Mouse (Mus musculus) embryo, embryonic 11.5 days (tissue): ENCODE data around the gene Ebf1.
A peak's percentile ranks its signal among the peaks of the same experiment; 100 is the strongest.

ENCODE experiments used
- DNase-seq: peaks from one replicate; pipeline ENCODE4 v3.0.0-alpha.2; 2012; ENCODE audit warnings: low read depth, low spot score

Gene Ebf1

GRCm38 (mm10) chr11:44949140-44949539, 332.0 kb downstream of the Ebf1 start:
- DNase-seq = no peak

- DNase-seq = no peak
These were observed 333.2 kb downstream of the Ebf1 start for GRCm38 (mm10) chr11:44950319-44950718.

GRCm38 (mm10) chr11:44951506-44951905, 334.4 kb downstream of the Ebf1 start:
- no peak for DNase-seq

GRCm38 (mm10) chr11:44953337-44953736, 336.2 kb downstream of the Ebf1 start:
- DNase-seq = no peak

- no peak for DNase-seq
These were observed 336.7 kb downstream of the Ebf1 start for GRCm38 (mm10) chr11:44953863-44954262.

- DNase-seq = no peak
These were observed 337.2 kb downstream of the Ebf1 start for GRCm38 (mm10) chr11:44954362-44954761.

- DNase-seq = no peak
These were observed 345.8 kb downstream of the Ebf1 start for GRCm38 (mm10) chr11:44962746-44963440.

- DNase-seq = no peak
These were observed 351.9 kb downstream of the Ebf1 start for GRCm38 (mm10) chr11:44969011-44969410.

- no peak for DNase-seq
These were observed 357.2 kb downstream of the Ebf1 start for GRCm38 (mm10) chr11:44974271-44974670.

GRCm38 (mm10) chr11:44975151-44975550, 358.0 kb downstream of the Ebf1 start:
- DNase-seq = no peak

GRCm38 (mm10) chr11:44976254-44976802, 359.2 kb downstream of the Ebf1 start:
- DNase-seq = no peak

- no peak for DNase-seq
These were observed 360.8 kb downstream of the Ebf1 start for GRCm38 (mm10) chr11:44977921-44978397.

GRCm38 (mm10) chr11:44979391-44979790, 362.3 kb downstream of the Ebf1 start:
- DNase-seq = no peak

- DNase-seq = no peak
These were observed 365.1 kb downstream of the Ebf1 start for GRCm38 (mm10) chr11:44982225-44982624.

- no peak for DNase-seq
These were observed 366.8 kb downstream of the Ebf1 start for GRCm38 (mm10) chr11:44983961-44984360.

GRCm38 (mm10) chr11:44984381-44984780, 367.3 kb downstream of the Ebf1 start:
- DNase-seq = no peak

- DNase-seq = no peak
These were observed 370.7 kb downstream of the Ebf1 start for GRCm38 (mm10) chr11:44987796-44988195.

- no peak for DNase-seq
These were observed 385.7 kb downstream of the Ebf1 start for GRCm38 (mm10) chr11:45002681-45003286.

- no peak for DNase-seq
These were observed 386.8 kb downstream of the Ebf1 start for GRCm38 (mm10) chr11:45003716-45004437.

GRCm38 (mm10) chr11:45007311-45007710, 390.2 kb downstream of the Ebf1 start:
- DNase-seq = no peak

- DNase-seq = peak; percentile 64
These were observed 391.0 kb downstream of the Ebf1 start for GRCm38 (mm10) chr11:45008078-45008477.

- no peak for DNase-seq
These were observed 391.6 kb downstream of the Ebf1 start for GRCm38 (mm10) chr11:45008760-45009159.
